Mouse (Mus musculus): ENCODE data around the gene Ntn5.
A peak's percentile ranks its signal among the peaks of the same experiment; 100 is the strongest.

The Ntn5 gene

DNA sequence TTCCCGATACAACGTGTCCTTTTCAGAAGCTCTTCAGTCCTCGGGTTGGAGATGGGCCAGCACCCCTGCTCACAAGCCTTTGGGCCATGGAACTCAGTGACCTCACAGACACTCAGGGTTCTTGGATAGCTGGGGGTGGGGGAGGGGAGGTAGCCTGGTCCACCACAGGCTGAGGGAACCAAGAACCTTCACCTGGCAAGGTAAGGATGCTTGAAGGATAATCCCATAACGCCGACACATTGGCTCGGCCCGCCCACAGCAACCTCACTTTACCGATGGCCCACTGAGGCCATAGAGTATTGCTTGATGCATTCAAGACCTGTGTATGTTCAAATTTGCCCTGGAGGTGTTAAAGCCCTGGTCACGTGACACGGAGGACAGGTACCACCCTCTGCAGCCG lies 41.9 kb downstream of the Ntn5 start, which contains the start of gene Spaca4:
TSS of gene Spaca4 (minus strand) at position 101 of the 400 bp plus-strand sequence.
- DNase-seq (ENCODE audit: low spot score), result no peak

DNA sequence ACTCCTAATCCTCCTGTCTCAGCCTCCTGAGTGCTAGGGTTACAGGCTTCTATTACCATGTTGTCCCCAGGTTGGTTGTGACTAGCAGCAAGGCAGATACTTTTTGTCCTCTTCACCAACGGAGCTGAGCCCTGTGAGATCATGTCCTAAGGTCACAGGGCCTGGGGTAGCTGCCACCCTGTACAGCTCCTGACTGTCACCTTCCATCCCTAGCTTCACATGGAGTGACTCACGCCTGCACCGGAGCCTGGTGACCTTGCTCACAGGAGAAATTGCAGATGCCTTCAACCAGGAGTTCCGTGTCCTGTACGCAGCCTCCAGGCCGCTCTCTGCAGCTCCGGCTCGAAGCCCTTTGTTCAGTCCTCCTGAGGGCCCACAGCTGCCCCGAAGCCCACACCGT lies 42.6 kb downstream of the Ntn5 start:
- no peak for DNase-seq (ENCODE audit: low spot score)

DNA sequence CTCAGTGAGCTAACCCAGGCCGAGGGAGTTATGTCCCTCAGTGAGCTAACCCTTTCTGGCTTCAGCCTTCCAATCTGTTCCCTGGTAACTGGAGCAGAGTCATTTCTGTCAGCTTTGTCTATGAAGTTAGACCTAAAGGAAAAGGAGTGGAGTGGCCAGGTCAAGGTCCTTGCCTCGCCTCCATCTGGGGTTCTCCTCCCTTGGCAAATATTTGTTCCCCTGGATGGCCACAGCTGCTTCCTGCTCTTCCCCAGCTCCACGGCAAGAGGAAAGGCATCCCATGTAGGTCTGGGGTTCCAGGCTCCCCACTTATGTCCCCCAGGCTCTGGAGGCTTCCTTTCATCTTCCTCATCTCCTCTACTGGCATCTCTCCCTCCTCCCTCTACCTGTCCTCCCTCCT lies 43.8 kb downstream of the Ntn5 start:
- DNase-seq (ENCODE audit: low spot score), result no peak

DNA sequence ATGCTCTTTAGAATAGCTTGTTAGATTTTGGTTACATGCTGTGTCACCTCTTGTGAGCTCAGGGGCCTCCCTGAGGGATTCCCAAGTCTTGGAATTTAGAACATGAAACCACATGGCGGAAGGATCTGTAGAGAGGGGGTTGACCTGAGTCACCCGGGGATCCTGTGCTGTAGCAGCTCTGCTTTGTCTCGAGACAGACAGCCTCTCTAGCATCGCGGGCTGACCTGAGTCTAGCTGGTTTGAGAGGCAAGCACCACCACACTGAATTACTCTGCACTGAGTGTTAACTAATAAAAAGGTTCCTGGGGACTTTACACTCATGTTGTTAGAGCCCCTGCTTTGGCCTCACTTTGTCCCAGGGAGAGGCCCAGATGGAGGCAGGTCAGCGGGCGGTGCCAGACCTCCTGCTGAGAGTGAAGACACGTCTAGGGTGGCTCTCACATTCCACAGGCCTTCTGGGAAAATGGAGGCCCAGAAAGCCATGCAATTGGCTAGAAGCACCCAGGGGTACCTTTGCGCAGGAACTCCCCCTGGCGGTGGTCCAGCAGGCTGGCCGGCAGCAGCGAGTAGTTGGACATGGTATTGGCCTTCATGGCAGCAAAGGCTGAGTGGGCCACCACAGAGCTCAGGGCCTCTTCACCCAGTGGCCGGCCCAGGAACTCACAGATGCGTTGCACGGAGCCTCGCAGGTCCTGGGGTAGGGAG lies 47.1 kb downstream of the Ntn5 start:
- no peak for DNase-seq (ENCODE audit: low spot score)

DNA sequence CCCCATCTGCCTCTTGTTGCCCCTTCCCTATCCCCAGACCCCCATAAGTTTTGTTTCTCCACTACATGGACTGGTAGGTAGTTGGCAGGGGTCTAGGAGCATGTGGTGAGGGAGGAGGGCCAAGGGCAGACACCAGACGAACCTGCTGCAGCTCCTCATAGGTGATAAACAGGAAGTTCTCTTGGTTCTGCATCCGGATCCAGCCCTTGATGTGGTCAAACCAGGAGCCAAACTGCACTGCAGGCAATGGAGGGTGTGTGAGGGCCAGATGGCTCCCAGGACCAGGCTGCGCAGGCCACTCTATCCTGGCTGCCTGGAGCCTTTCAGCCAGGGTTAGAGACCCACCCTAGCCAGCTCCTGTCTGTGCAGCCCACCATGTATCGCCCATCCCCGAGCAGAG lies 49.7 kb downstream of the Ntn5 start:
- no peak for DNase-seq (ENCODE audit: low spot score)

DNA sequence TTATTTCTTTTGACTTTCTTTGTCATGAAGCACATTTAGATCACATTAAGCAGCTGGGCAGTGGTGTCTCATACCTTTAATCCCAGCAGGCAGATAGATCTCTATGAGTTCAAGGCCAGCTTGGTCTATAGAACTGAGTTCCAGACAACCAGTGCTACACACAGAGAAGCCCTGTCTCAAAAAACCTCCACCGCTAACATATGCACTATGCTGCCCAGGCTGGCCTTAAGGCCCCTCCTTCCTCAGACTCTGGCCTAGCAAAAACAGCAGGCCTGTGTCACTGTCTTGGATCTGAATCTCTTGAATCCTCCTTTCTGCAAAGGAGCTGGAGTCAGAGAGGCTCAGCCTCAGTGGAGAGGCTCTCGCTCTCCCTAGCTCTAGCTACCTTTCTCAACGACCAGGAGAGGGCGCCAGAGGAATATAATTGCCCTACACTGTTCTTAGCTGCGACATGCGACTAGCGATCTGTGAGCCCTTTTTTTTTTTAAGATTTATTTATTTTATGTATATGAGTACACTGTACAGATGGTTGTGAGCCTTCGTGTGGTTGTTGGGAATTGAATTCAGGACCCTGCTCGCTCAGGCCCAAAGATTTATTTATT lies 55.4 kb downstream of the Ntn5 start:
- DNase-seq (ENCODE audit: low spot score), result peak; percentile 87

DNA sequence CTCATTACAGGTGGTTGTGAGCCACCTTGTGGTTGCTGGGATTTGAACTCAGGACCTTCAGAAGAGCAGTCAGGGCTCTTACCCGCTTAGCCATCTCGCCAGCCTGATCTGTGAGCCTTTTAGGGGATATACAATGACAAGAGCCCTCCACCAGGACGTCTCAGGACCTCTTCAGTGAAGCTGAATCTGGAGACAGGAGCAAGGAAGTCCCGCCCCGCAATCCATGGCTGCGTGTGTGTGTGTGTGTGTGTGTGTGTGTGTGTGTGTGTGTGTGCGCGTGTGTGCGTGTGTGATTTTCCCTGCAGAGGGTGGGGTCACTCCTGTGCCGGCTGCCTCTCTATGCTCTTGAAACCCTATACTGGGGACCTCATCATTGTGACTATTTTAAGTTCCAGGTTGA lies 56.0 kb downstream of the Ntn5 start:
- DNase-seq (ENCODE audit: low spot score), result no peak

DNA sequence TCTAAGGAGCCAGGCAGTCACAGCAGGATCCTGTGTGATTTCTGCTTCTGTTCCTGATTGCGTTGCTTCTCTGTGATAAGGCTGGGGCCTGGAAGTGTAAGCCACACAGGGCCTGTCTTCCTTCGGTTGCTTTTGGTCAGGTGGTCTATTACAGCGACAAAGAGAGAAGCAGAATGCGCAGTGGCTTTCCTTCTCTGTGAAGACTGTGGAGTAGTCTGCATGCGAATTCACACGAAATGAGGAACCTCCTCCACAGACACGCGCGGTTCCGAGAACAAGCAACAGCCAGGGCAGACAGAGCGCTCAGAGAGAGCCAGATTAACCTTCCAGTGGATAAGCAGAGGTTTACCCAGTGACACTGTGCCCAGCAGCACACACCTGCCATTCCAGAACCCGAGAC lies 57.5 kb downstream of the Ntn5 start:
- no peak for DNase-seq (ENCODE audit: low spot score)

DNA sequence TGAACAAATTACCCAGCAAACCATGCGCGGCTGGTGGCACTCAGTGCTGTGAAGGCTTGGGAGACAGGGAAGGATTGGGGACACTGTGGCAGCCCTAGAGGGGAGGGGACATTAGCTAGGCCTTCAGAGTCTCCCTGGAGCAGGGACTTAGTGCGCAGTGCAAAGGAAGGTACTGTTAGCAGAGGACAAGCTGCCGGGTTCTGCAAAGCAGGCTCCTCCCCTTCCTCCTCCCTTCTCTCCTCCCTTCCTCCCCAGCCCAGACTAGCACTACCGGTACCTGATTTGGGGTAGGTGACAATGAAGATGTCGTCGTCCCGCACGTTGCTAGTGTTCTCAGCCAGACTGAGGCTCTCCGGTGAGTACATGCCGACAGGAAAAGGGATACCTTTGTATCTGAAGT lies 58.0 kb downstream of the Ntn5 start:
- peak; percentile 39 for DNase-seq (ENCODE audit: low spot score)

DNA sequence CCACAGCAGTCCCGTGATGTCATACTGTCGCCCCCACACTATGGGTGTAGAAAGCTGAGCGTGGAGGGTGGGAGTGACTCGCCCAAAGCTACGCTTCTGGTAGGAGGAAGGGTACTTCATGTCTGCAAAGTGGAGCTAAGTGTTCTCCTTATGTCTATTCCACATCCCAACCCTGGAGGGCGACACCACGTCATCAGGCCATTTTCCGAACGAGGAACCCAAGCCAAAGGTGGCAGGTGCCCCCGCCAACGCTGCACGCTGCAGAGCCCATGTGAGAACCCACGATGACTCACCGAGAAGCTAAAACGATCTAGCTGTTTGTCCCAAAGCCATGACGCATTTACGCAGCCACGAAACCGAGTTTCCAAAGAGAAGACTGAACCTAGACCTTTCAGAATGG lies 58.5 kb downstream of the Ntn5 start:
- DNase-seq (ENCODE audit: low spot score), result no peak

All from lung, postnatal 25 days (tissue).